Mouse (Mus musculus) MEL (cell line): ENCODE data around the gene Glod4. TPM values are rescaled to one million over a fixed set of nuclear protein-coding genes. Genes with fewer than 3 reads are reported as not detected.

Experiments used
- DNase-seq: peaks from one replicate; pipeline ENCODE4 v3.0.0; 2011; ENCODE audit warnings: low read depth, low spot score
- H3K27ac ChIP-seq: 2 replicates; pipeline ENCODE4 v1.5.1; 2012; ENCODE audit warnings: low read depth, mild to moderate bottlenecking, control low read depth, low read length, moderate library complexity; ENCODE audit not compliant: control insufficient read depth
- H3K27me3 ChIP-seq, 2 experiments: fragments of 150-350 bp in 1 of 2; sonication (generic) in 1 of 2; 2 replicates each; pipeline ENCODE4 v1.6.1; 2012; ENCODE audit warnings: low read length in 2 of 2, mild to moderate bottlenecking in 2 of 2, improper control_type of control experiment in 1 of 2, moderate library complexity in 1 of 2; ENCODE audit not compliant: insufficient read depth in 2 of 2, control insufficient read depth in 1 of 2
- H3K36me3 ChIP-seq, 2 experiments: 2 replicates each; pipeline ENCODE4 v1.6.1; 2012 to 2014; ENCODE audit warnings: low read length in 2 of 2, improper control_type of control experiment in 1 of 2, inconsistent platforms in 1 of 2, mild to moderate bottlenecking in 1 of 2; ENCODE audit not compliant: insufficient read depth in 2 of 2, control insufficient read depth in 1 of 2
- H3K4me1 ChIP-seq, 2 experiments: fragments of 150-350 bp in 1 of 2; sonication (generic) in 1 of 2; 2 replicates each; pipeline ENCODE4 v1.6.1; 2012; ENCODE audit warnings: low read length in 2 of 2, improper control_type of control experiment in 1 of 2, mild to moderate bottlenecking in 1 of 2; ENCODE audit not compliant: insufficient read depth in 2 of 2, control insufficient read depth in 1 of 2
- H3K4me3 ChIP-seq, 2 experiments: fragments of 150-350 bp in 1 of 2; sonication (generic) in 1 of 2; 2 replicates each; pipeline ENCODE4 v1.5.1; 2012; ENCODE audit warnings: low read depth in 2 of 2, low read length in 2 of 2, mild to moderate bottlenecking in 2 of 2, moderate library complexity in 2 of 2, control low read depth in 1 of 2, improper control_type of control experiment in 1 of 2; ENCODE audit not compliant: control insufficient read depth in 1 of 2, insufficient read depth in 1 of 2
- H3K79me2 ChIP-seq: 2 replicates; pipeline ENCODE4 v1.6.1; 2012; ENCODE audit warnings: mild to moderate bottlenecking, low read length, moderate library complexity; ENCODE audit not compliant: control insufficient read depth, poor library complexity, insufficient read depth
- H3K9ac ChIP-seq: 2 replicates; pipeline ENCODE4 v1.6.1; 2012; ENCODE audit warnings: low read depth, mild to moderate bottlenecking, control low read depth, low read length, moderate library complexity; ENCODE audit not compliant: control insufficient read depth, poor library complexity, severe bottlenecking
- H3K9me3 ChIP-seq: fragments of 150-350 bp; sonication (generic); replicated peaks from 2 replicates; pipeline ENCODE4 v1.6.1; 2012; ENCODE audit warnings: mild to moderate bottlenecking, low read length, improper control_type of control experiment, moderate library complexity; ENCODE audit not compliant: insufficient read depth
- BHLHE40 ChIP-seq: IDR thresholded peaks from 2 replicates; pipeline ENCODE4 v1.6.1; 2012; ENCODE audit warnings: low read depth, mild to moderate bottlenecking, inconsistent platforms, low read length, improper control_type of control experiment, borderline replicate concordance
- CHD2 ChIP-seq: IDR thresholded peaks from 2 replicates; pipeline ENCODE4 v1.6.1; 2011; ENCODE audit warnings: low read length, improper control_type of control experiment
- CTCF ChIP-seq, 3 experiments: IDR thresholded peaks in 2 of 3; conservative IDR thresholded peaks in 1 of 3; 2 replicates each; pipeline ENCODE4 v1.5.1; 2011 to 2012; ENCODE audit warnings: low read length in 3 of 3, low read depth in 2 of 3, mild to moderate bottlenecking in 2 of 3, improper control_type of control experiment in 1 of 3, inconsistent platforms in 1 of 3, mixed read lengths in 1 of 3, moderate library complexity in 1 of 3; ENCODE audit not compliant: control insufficient read depth in 1 of 3, insufficient read depth in 1 of 3, poor library complexity in 1 of 3, severe bottlenecking in 1 of 3
- ELF1 ChIP-seq: IDR thresholded peaks from 2 replicates; pipeline ENCODE4 v1.6.1; 2014; ENCODE audit warnings: low read depth, mild to moderate bottlenecking, inconsistent platforms, low read length, improper control_type of control experiment, moderate library complexity
- EP300 ChIP-seq, 2 experiments: IDR thresholded peaks; 2 replicates each; pipeline ENCODE4 v1.6.1; 2011; ENCODE audit warnings: improper control_type of control experiment in 2 of 2, low read length in 2 of 2, low read depth in 1 of 2, mild to moderate bottlenecking in 1 of 2
- ETS1 ChIP-seq: IDR thresholded peaks from 2 replicates; pipeline ENCODE4 v1.6.1; 2012; ENCODE audit warnings: low read depth, mild to moderate bottlenecking, inconsistent platforms, low read length, improper control_type of control experiment, moderate library complexity
- GATA1 ChIP-seq: IDR thresholded peaks from 2 replicates; pipeline ENCODE4 v1.6.1; 2011; ENCODE audit warnings: low read depth, low read length, improper control_type of control experiment
- HCFC1 ChIP-seq: IDR thresholded peaks from 2 replicates; pipeline ENCODE4 v1.6.1; 2012; ENCODE audit warnings: low read depth, mild to moderate bottlenecking, inconsistent platforms, low read length, improper control_type of control experiment, moderate library complexity
- JUND ChIP-seq: IDR thresholded peaks from 2 replicates; pipeline ENCODE4 v1.6.1; 2011; ENCODE audit warnings: low read depth, mild to moderate bottlenecking, improper control_type of control experiment, low read length
- MAFK ChIP-seq: IDR thresholded peaks from 2 replicates; pipeline ENCODE4 v1.6.1; 2011; ENCODE audit warnings: low read depth, mild to moderate bottlenecking, low read length, improper control_type of control experiment, borderline replicate concordance
- MAX ChIP-seq: IDR thresholded peaks from 2 replicates; pipeline ENCODE4 v1.6.1; 2011; ENCODE audit warnings: low read length, improper control_type of control experiment
- MAZ ChIP-seq: IDR thresholded peaks from 2 replicates; pipeline ENCODE4 v1.6.1; 2012; ENCODE audit warnings: low read depth, mild to moderate bottlenecking, inconsistent platforms, low read length, improper control_type of control experiment
- MEF2A ChIP-seq: IDR thresholded peaks from 2 replicates; pipeline ENCODE4 v1.6.1; 2014; ENCODE audit warnings: low read depth, mild to moderate bottlenecking, inconsistent platforms, low read length, improper control_type of control experiment; ENCODE audit not compliant: poor library complexity, insufficient replicate concordance, severe bottlenecking; ENCODE audit errors: extremely low read depth
- MYB ChIP-seq: IDR thresholded peaks from 2 replicates; pipeline ENCODE4 v1.6.1; 2011; ENCODE audit warnings: mild to moderate bottlenecking, low read depth, low read length, improper control_type of control experiment
- MYC ChIP-seq: IDR thresholded peaks from 2 replicates; pipeline ENCODE4 v1.6.1; 2011; ENCODE audit warnings: low read depth, mild to moderate bottlenecking, low read length, improper control_type of control experiment, moderate library complexity
- NELFE ChIP-seq: IDR thresholded peaks from 2 replicates; pipeline ENCODE4 v1.6.1; 2011; ENCODE audit warnings: low read depth, low read length, improper control_type of control experiment
- POLR2A ChIP-seq, 2 experiments: IDR thresholded peaks; 2 replicates each; pipeline ENCODE4 v1.6.1; 2011 to 2012; ENCODE audit warnings: low read length in 2 of 2, mild to moderate bottlenecking in 2 of 2, control low read depth in 1 of 2, improper control_type of control experiment in 1 of 2, low read depth in 1 of 2, moderate library complexity in 1 of 2; ENCODE audit not compliant: control insufficient read depth in 1 of 2, insufficient read depth in 1 of 2, poor library complexity in 1 of 2
- POLR2AphosphoS2 ChIP-seq: IDR thresholded peaks from 2 replicates; pipeline ENCODE4 v1.6.1; 2011; ENCODE audit warnings: low read length, improper control_type of control experiment
- POLR2AphosphoS5 ChIP-seq: IDR thresholded peaks from 2 replicates; pipeline ENCODE4 v1.6.1; 2012; ENCODE audit warnings: low read depth, borderline replicate concordance, mild to moderate bottlenecking, inconsistent platforms, low read length, moderate library complexity, mixed read lengths
- RCOR1 ChIP-seq: IDR thresholded peaks from 2 replicates; pipeline ENCODE4 v1.6.1; 2012; ENCODE audit warnings: low read depth, mild to moderate bottlenecking, inconsistent platforms, low read length, improper control_type of control experiment
- SMC3 ChIP-seq: IDR thresholded peaks from 2 replicates; pipeline ENCODE4 v1.6.1; 2011; ENCODE audit warnings: low read depth, low read length, improper control_type of control experiment
- TAL1 ChIP-seq: IDR thresholded peaks from 2 replicates; pipeline ENCODE4 v1.6.1; 2012; ENCODE audit warnings: mild to moderate bottlenecking, inconsistent platforms, low read length, moderate library complexity, mixed read lengths
- TCF12 ChIP-seq: IDR thresholded peaks from 2 replicates; pipeline ENCODE4 v1.6.1; 2014; ENCODE audit warnings: low read depth, mild to moderate bottlenecking, inconsistent platforms, low read length, improper control_type of control experiment, moderate library complexity
- UBTF ChIP-seq: IDR thresholded peaks from 2 replicates; pipeline ENCODE4 v1.6.1; 2012; ENCODE audit warnings: low read depth, mild to moderate bottlenecking, inconsistent platforms, low read length, improper control_type of control experiment, moderate library complexity, borderline replicate concordance; ENCODE audit not compliant: insufficient read depth
- USF1 ChIP-seq: IDR thresholded peaks from 2 replicates; pipeline ENCODE4 v1.6.1; 2014; ENCODE audit warnings: low read depth, mild to moderate bottlenecking, inconsistent platforms, low read length, improper control_type of control experiment, moderate library complexity
- ZC3H11A ChIP-seq: IDR thresholded peaks from 2 replicates; pipeline ENCODE4 v1.6.1; 2012; ENCODE audit warnings: low read depth, mild to moderate bottlenecking, inconsistent platforms, low read length, improper control_type of control experiment
- ZKSCAN1 ChIP-seq: IDR thresholded peaks from 2 replicates; pipeline ENCODE4 v1.6.1; 2012; ENCODE audit warnings: low read depth, mild to moderate bottlenecking, inconsistent platforms, low read length, improper control_type of control experiment, moderate library complexity
- ZMIZ1 ChIP-seq: IDR thresholded peaks from 2 replicates; pipeline ENCODE4 v1.6.1; 2012; ENCODE audit warnings: low read depth, mild to moderate bottlenecking, inconsistent platforms, low read length, improper control_type of control experiment, moderate library complexity
- ZNF384 ChIP-seq: IDR thresholded peaks from 2 replicates; pipeline ENCODE4 v1.6.1; 2012; ENCODE audit warnings: low read depth, mild to moderate bottlenecking, inconsistent platforms, low read length, improper control_type of control experiment
- polyA plus RNA-seq, 2 experiments: library from polyadenylated mRNA; stranded (reverse) in 1 of 2; unstranded in 1 of 2; fragments of >175 nt in 1 of 2; fragments of >200 nt in 1 of 2; gene quantifications; 2 replicates each; pipeline versions ENCODE4 v1.2.1 to v1.2.4; 2012; ENCODE audit warnings: low replicate concordance in 2 of 2, low read depth in 1 of 2; ENCODE audit not compliant: insufficient read length in 2 of 2, insufficient read depth in 1 of 2, missing spikeins in 1 of 2
- total RNA-seq: library from RNA; depleted of rRNA; stranded (reverse); fragments of 300-350 nt; gene quantifications from 2 replicates; pipeline ENCODE4 v1.2.3, GENCODE M21; 2012

The Glod4 gene
- total and polyA plus RNA-seq, 3 experiments = 63.9 to 139 TPM; not detected in 1

- TF ChIP-seq CHD2 (no peak; the same call in 1 of the 2 replicates), EP300 (IDR thresholded peaks at IDR 0.05; ENCODE audit: low read depth in 1 of 2, low read length in 2 of 2) (peak in 1 of 2 experiments; percentile 49; a peak in 1 of 4 replicates), RCOR1 (peak; percentile 11), SMC3 (no peak), POLR2AphosphoS2 (no peak; the same call in 1 of the 2 replicates), UBTF (0 out of 2 replicates have a peak, but pooled peaks have one; percentile 55), ZMIZ1 (no peak)
Observed at GRCm38 (mm10) chr11:76216681-76217389, 26.7 kb downstream of the Glod4 start (continued).

DNA sequence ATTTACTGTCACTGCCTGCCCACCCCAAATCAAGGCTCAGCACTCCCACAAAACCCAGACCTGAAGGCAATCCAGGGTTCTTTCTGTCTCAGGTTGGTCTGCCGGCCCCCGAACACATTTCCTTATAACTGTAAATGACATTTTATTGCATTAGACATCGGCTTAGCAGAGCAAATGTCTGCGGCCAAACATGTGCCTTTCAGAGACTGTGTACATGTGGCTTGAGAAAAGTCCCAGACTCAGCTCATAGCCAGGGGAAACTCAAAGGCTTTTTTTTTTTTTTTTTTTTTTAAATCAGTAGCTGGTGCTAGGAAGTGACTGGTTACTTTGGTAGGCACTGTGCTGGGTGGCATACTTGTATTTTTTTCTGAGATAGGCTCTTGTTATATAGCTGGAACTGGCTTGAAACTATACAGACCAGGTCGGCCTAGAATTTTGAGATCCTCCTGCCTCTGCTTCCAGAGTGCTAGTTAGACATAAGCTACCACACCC, 27.4 kb downstream of the Glod4 start:
- H3K79me2 ChIP-seq = peaks cover 9% of the 10 kb centered on the region
- H3K9ac ChIP-seq = no peak overlapping the region; the same call in 1 of the 2 replicates
- H3K27me3 ChIP-seq = no peaks in the 10 kb centered on the region
- peak overlapping the region; percentile 70; the same call in 1 of the 2 replicates for H3K27ac ChIP-seq
- H3K4me1 ChIP-seq = peaks cover 2 to 15% of the 10 kb centered on the region in 2 experiments; a peak in 3 of 4 replicates
- TF ChIP-seq BHLHE40 = no peak
- TF ChIP-seq SMC3 = no peak
- peak; percentile 86 for TF ChIP-seq ZNF384
- no peak for TF ChIP-seq CTCF (IDR thresholded peaks at IDR 0.05 in 2 of 3, conservative IDR thresholded peaks at IDR 0.05 in 1 of 3; ENCODE audit: control insufficient read depth in 1 of 3, insufficient read depth in 1 of 3, low read depth in 2 of 3, low read length in 3 of 3, poor library complexity in 1 of 3, severe bottlenecking in 1 of 3)
- no peak for TF ChIP-seq POLR2AphosphoS5
- no peak for TF ChIP-seq MAFK
- no peak for TF ChIP-seq MAX
- TF ChIP-seq ZMIZ1 = no peak
- peak; percentile 2; the same call in 1 of the 2 replicates for TF ChIP-seq POLR2AphosphoS2
- TF ChIP-seq JUND = peak; percentile 48; the same call in 1 of the 2 replicates
- no peak for TF ChIP-seq ZC3H11A
- no peak for TF ChIP-seq POLR2A (IDR thresholded peaks at IDR 0.05; ENCODE audit: control insufficient read depth in 1 of 2, insufficient read depth in 1 of 2, low read depth in 1 of 2, low read length in 2 of 2, poor library complexity in 1 of 2)
- 0 out of 2 replicates have a peak, but pooled peaks have one; percentile 0 for TF ChIP-seq HCFC1
- TF ChIP-seq MYC = no peak
- TF ChIP-seq EP300 (IDR thresholded peaks at IDR 0.05; ENCODE audit: low read depth in 1 of 2, low read length in 2 of 2) = no peak
- no peak for TF ChIP-seq TCF12
- no peak for TF ChIP-seq NELFE
- no peak for TF ChIP-seq TAL1
- TF ChIP-seq ZKSCAN1 = no peak
- no peak for TF ChIP-seq MEF2A
- TF ChIP-seq ELF1 = no peak
- no peak for TF ChIP-seq MAZ
- no peak for TF ChIP-seq USF1
- no peak for TF ChIP-seq MYB
- TF ChIP-seq ETS1 = no peak
- no peak; the same call in 1 of the 2 replicates for TF ChIP-seq GATA1
- TF ChIP-seq, all 39 proteins: peak for 4
- H3K36me3 ChIP-seq = peaks cover 0 to 9% of the 10 kb centered on the region in 2 experiments; a peak in 2 of 4 replicates
- H3K4me3 ChIP-seq = peak overlapping the region in 1 of 2 experiments; percentile 78; a peak in 1 of 4 replicates
- no peaks in the 10 kb centered on the region for H3K9me3 ChIP-seq
- no peak for DNase-seq
